Mouse (Mus musculus) ES-E14 (cell line): ENCODE results near the gene Dcaf5.

ENCODE experiments used
- CHD2 ChIP-seq: IDR thresholded peaks from 2 replicates; pipeline ENCODE4 v1.6.1; 2014; ENCODE audit warnings: mild to moderate bottlenecking, low read depth, low read length, inconsistent platforms
- HCFC1 ChIP-seq: IDR thresholded peaks from 2 replicates; pipeline ENCODE4 v1.6.1; 2012; ENCODE audit warnings: low read length, inconsistent platforms, borderline replicate concordance; ENCODE audit not compliant: insufficient read depth
- MAFK ChIP-seq: IDR thresholded peaks from 2 replicates; pipeline ENCODE4 v1.6.1; 2014; ENCODE audit warnings: mild to moderate bottlenecking, low read depth, low read length, inconsistent platforms; ENCODE audit not compliant: insufficient read depth
- ZNF384 ChIP-seq: IDR thresholded peaks from 2 replicates; pipeline ENCODE4 v1.6.1; 2012; ENCODE audit warnings: low read depth, low read length, inconsistent platforms

GRCm38 (mm10) chr12:80324051-80324784, 112.2 kb downstream of the Dcaf5 start:
- TF ChIP-seq ZNF384 (no peak), CHD2 (no peak), MAFK (no peak), HCFC1 (no peak)
